ENCODE assay signal across 8 mouse cellular contexts in the genomic region with DNA sequence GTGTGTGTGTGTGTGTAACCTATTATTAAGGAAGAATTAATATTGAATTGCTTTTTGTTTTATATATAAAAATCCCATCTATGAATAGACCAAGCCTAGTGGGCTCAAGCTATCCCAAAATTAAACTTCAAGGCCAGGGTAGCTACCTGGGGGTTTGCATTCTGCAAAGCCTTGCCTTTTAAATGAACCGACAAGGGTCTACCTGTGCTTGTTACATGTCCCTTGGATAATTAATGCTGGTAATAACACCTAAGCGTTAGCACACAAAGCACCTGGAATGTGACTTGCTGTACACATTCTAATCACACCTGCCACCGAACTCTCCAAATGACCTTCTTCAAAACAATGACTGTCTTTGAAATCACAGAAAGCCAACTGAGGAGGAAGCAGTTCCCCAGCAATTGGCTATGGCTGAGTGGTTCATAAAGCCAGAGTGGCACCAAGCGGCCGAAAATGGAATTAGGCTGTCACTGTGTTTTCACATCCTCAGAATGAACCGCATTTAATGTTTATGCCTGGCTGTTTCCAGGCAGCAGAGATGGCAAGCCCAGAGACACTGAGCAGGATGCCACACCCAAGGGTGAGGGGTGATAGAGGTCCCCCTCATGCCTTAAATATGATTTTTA.
DNase-seq lines count a peak whose midpoint lies in the region; ATAC-seq and TF ChIP-seq lines count a peak whose summit lies in the region.

No protein-coding gene starts in this region.

- no peaks in the 10 kb centered on the region for H3K4me1 ChIP-seq in midbrain, postnatal 0 days (ENCODE audit: insufficient read depth, low read length)

- H3K27me3 ChIP-seq in midbrain, postnatal 0 days (ENCODE audit: insufficient read depth, low read length): no peaks in the 10 kb centered on the region

- TF ChIP-seq CTCF in midbrain, postnatal 0 days (IDR thresholded peaks at IDR 0.05): peak; percentile 93

- H3K4me2 ChIP-seq in midbrain, postnatal 0 days (ENCODE audit: low read depth, low read length, poor library complexity, severe bottlenecking): no peak overlapping the region

- H3K4me3 ChIP-seq in midbrain, postnatal 0 days (ENCODE audit: low read depth, low read length): no peak overlapping the region

- no peaks in the 10 kb centered on the region for H3K36me3 ChIP-seq in midbrain, postnatal 0 days (ENCODE audit: insufficient read depth, low read length)

- DNase-seq in lung, postnatal 10 days: peak; percentile 24
- DNase-seq in lung, adult 18-20 months: no peak
- peak; percentile 75 to 76 for DNase-seq in cerebellum, postnatal 10 days
- DNase-seq in frontal cortex, postnatal 14 days (ENCODE audit: low spot score in 2 of 2): peak; percentile 41 to 59
- peak; percentile 49 for DNase-seq in layer of hippocampus, adult 9-10 months (ENCODE audit: low spot score)
- peak; percentile 92 for DNase-seq in midbrain, postnatal 0 days (ENCODE audit: low spot score)
- no peak for DNase-seq in B cell, adult 2 months

- H3K27ac ChIP-seq in midbrain, postnatal 0 days (ENCODE audit: low read depth, low read length): no peak overlapping the region

- 11% methylated on average over 6 of the region's 6 CpGs for WGBS in midbrain, postnatal 0 days

- 0 out of 2 replicates have a peak, but pooled peaks have one; percentile 60 for ATAC-seq in midbrain, postnatal 0 days (ENCODE audit: low FRiP score)
- ATAC-seq in inflammation-experienced regulatory T-cells, adult 6 months: no peak

- no peak overlapping the region for H3K9ac ChIP-seq in midbrain, postnatal 0 days (replicated peaks; ENCODE audit: low read length, poor library complexity, severe bottlenecking)

- no peaks in the 10 kb centered on the region for H3K9me3 ChIP-seq in midbrain, postnatal 0 days (ENCODE audit: low read length)

Comparison
In these comparisons a context has a peak if more than half of its experiments do, and no peak if none do; other contexts are left out.
1. DNase-seq: peak in lung, postnatal 10 days (single experiment), cerebellum, postnatal 10 days (2 of 2), frontal cortex, postnatal 14 days (2 of 2), layer of hippocampus, adult 9-10 months (single experiment) and midbrain, postnatal 0 days (single experiment); none in lung, adult 18-20 months (0 of 2) and B cell, adult 2 months (0 of 2).